Comparison of ENCODE assay signal across 8 mouse cellular contexts in genomic region chr14:24244330-24245176, GRCm38 (mm10). TPM values are rescaled to one million over a fixed set of nuclear protein-coding genes. Genes with fewer than 3 reads are reported as not detected.
DNase-seq lines count a peak whose midpoint lies in the region; ATAC-seq and TF ChIP-seq lines count a peak whose summit lies in the region.

No protein-coding gene starts in this region.

- 5% methylated on average over 40 of the region's 40 CpGs for WGBS in thymus, adult 2 months
- under 1% methylated on average over 38 of the region's 40 CpGs for WGBS in lung, embryonic 15.5 days

- TF ChIP-seq POLR2A in thymus, adult 2 months (IDR thresholded peaks at IDR 0.05; ENCODE audit: control insufficient read depth, extremely low read depth, insufficient read depth, low read length, poor library complexity), result no peak

- H3K9ac ChIP-seq in lung, embryonic 15.5 days, result peak overlapping the region; percentile 85

- H3K36me3 ChIP-seq in thymus, adult 2 months (ENCODE audit: control insufficient read depth, insufficient read depth, low read length), result no peaks in the 10 kb centered on the region
- no peaks in the 10 kb centered on the region for H3K36me3 ChIP-seq in lung, embryonic 15.5 days

- no peaks in the 10 kb centered on the region for H3K9me3 ChIP-seq in lung, embryonic 15.5 days

- peak overlapping the region; percentile 96 for H3K4me2 ChIP-seq in lung, embryonic 15.5 days

- H3K4me3 ChIP-seq in thymus, adult 2 months (ENCODE audit: control insufficient read depth, insufficient read depth, low read length), result peak overlapping the region; percentile 22
- H3K4me3 ChIP-seq in lung, embryonic 15.5 days, result peak overlapping the region; percentile 70

- no peak for DNase-seq in thymus, adult 2 months
- DNase-seq in thymus, postnatal 0 days (ENCODE audit: low spot score), result no peak
- DNase-seq in cerebellum, adult 9-11 months, result peak; percentile 30
- DNase-seq in heart, adult 8-10 months (ENCODE audit: low spot score), result peak; percentile 47
- peak; percentile 93 for DNase-seq in kidney, adult 9 months
- peak; percentile 12 for DNase-seq in right cerebral cortex, postnatal 4 days
- DNase-seq in thymus, postnatal 25 days, result no peak

- H3K27me3 ChIP-seq in thymus, adult 2 months (ENCODE audit: control insufficient read depth, insufficient read depth, low read length), result peaks cover 9% of the 10 kb centered on the region; the same call in 1 of the 2 replicates
- H3K27me3 ChIP-seq in lung, embryonic 15.5 days, result no peaks in the 10 kb centered on the region

- H3K27ac ChIP-seq in thymus, adult 2 months (ENCODE audit: control insufficient read depth, insufficient read depth, low read length), result no peak overlapping the region
- H3K27ac ChIP-seq in lung, embryonic 15.5 days, result peak overlapping the region; percentile 97

- H3K4me1 ChIP-seq in thymus, adult 2 months (replicated peaks; ENCODE audit: control insufficient read depth, insufficient read depth, low read length), result no peaks in the 10 kb centered on the region
- H3K4me1 ChIP-seq in lung, embryonic 15.5 days, result peaks cover 16% of the 10 kb centered on the region

- ATAC-seq in lung, embryonic 15.5 days (ENCODE audit: borderline replicate concordance, extremely low read depth, low FRiP score, low TSS enrichment), result no peak; the same call in none of the 2 replicates

- TF ChIP-seq CTCF in thymus, adult 2 months (IDR thresholded peaks at IDR 0.05; ENCODE audit: borderline replicate concordance, control insufficient read depth, extremely low read depth, insufficient read depth, low read length, poor library complexity), result no peak

RNA-seq across cellular contexts. Expression of gene Dlg5, which starts 1.2 kb away (rescaled TPM):
- 7.5 and 8.7 TPM in 2 replicates for polyA plus RNA-seq in thymus, adult 2 months (2012; rRNA removed)
- polyA plus RNA-seq in thymus, postnatal 0 days (2015; fragmentation: Nextera tagmentation; extraction: Ambion mirVana), result 1.7 and 2.0 TPM in 2 replicates
- total RNA-seq in heart, adult 8-10 months (2022), result 10 to 100 TPM in 2 of 4 experiments, 1 to 10 TPM in 2; 9.0 to 12.7 (median 9.8) TPM
- 12.8 and 14.3 TPM in 2 replicates for polyA plus RNA-seq in lung, embryonic 15.5 days (2015; fragmentation: Nextera tagmentation; extraction: Ambion mirVana)

RNA-seq across cellular contexts. Expression of gene E330034G19Rik, which starts 48.5 kb away (rescaled TPM):
- not detected in 2 replicates for polyA plus RNA-seq in thymus, adult 2 months (2012; rRNA removed)
- 0.18 TPM in 1 of 2 replicates, not detected in the other for polyA plus RNA-seq in thymus, postnatal 0 days (2015; fragmentation: Nextera tagmentation; extraction: Ambion mirVana)
- not detected for total RNA-seq in heart, adult 8-10 months (2022)
- not detected in 2 replicates for polyA plus RNA-seq in lung, embryonic 15.5 days (2015; fragmentation: Nextera tagmentation; extraction: Ambion mirVana)

Comparison
In these comparisons a context has a peak if more than half of its experiments do, and no peak if none do; other contexts are left out.
1. DNase-seq: peak in cerebellum, adult 9-11 months (single experiment), heart, adult 8-10 months (single experiment), kidney, adult 9 months (single experiment) and right cerebral cortex, postnatal 4 days (single experiment); none in thymus, adult 2 months (single experiment), thymus, postnatal 0 days (single experiment) and thymus, postnatal 25 days (single experiment).